In the genomic region with DNA sequence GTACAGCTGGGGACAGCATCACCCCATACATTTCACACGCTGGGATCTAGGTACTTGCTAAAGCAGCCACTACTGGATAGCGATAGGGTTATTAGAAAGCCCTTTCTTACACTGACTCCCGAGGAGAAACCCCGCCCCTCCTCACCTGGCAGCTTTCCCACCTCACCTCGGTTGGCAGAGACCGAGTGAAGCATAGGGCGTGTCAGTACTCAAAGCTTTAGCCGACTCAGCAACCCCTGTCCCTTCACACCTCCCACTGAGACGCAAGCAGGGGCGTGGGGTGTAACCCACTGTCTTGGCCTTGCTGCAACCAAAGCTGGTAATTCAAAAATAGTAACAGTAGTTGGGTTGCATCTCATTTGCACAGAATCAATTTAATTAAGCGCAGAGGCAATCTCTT, we compare ENCODE assay signal across 8 mouse cellular contexts. TPM values are rescaled to one million over a fixed set of nuclear protein-coding genes. Genes with fewer than 3 reads are reported as not detected.
DNase-seq lines count a peak whose midpoint lies in the region; ATAC-seq and TF ChIP-seq lines count a peak whose summit lies in the region.

No protein-coding gene starts in this region.

- H3K27me3 ChIP-seq in thymus, adult 2 months (ENCODE audit: control insufficient read depth, insufficient read depth, low read length) = peaks cover 30% of the 10 kb centered on the region
- H3K27me3 ChIP-seq in lung, embryonic 14.5 days (ENCODE audit: insufficient read depth, low read length) = peaks cover 47% of the 10 kb centered on the region

- no peak overlapping the region for H3K27ac ChIP-seq in thymus, adult 2 months (ENCODE audit: control insufficient read depth, insufficient read depth, low read length)
- peak overlapping the region; percentile 73; the same call in 1 of the 2 replicates for H3K27ac ChIP-seq in lung, embryonic 14.5 days (ENCODE audit: low read depth)

- peak overlapping the region; percentile 71 for H3K4me2 ChIP-seq in lung, embryonic 14.5 days

- DNase-seq in thymus, postnatal 4 days = peak; percentile 34
- no peak for DNase-seq in thymus, adult 2 months
- DNase-seq in heart, adult 18-20 months = peak; percentile 61 to 75
- DNase-seq in kidney, adult 11 months = peak; percentile 84
- peak; percentile 59 for DNase-seq in lung, embryonic 14.5 days
- DNase-seq in urinary bladder, postnatal 25 days (ENCODE audit: low spot score) = peak; percentile 58
- DNase-seq in natural killer cell, adult 2 months (ENCODE audit: low spot score in 2 of 2) = no peak

- 20% methylated on average over 11 of the region's 11 CpGs for WGBS in thymus, adult 2 months
- WGBS in lung, embryonic 14.5 days = 7% methylated on average over 11 of the region's 11 CpGs

- no peak for ATAC-seq in lung, embryonic 14.5 days (ENCODE audit: insufficient read depth)
- ATAC-seq in frontal cortex, adult (ENCODE audit: low TSS enrichment) = no peak

- H3K9me3 ChIP-seq in lung, embryonic 14.5 days (ENCODE audit: low read depth, low read length) = no peaks in the 10 kb centered on the region

- H3K4me1 ChIP-seq in thymus, adult 2 months (replicated peaks; ENCODE audit: control insufficient read depth, insufficient read depth, low read length) = peaks cover 28% of the 10 kb centered on the region
- H3K4me1 ChIP-seq in lung, embryonic 14.5 days (ENCODE audit: insufficient read depth) = peaks cover 25% of the 10 kb centered on the region

- H3K9ac ChIP-seq in lung, embryonic 14.5 days = no peak overlapping the region

- H3K36me3 ChIP-seq in thymus, adult 2 months (ENCODE audit: control insufficient read depth, insufficient read depth, low read length) = no peaks in the 10 kb centered on the region
- peaks cover 2% of the 10 kb centered on the region for H3K36me3 ChIP-seq in lung, embryonic 14.5 days (ENCODE audit: insufficient read depth)

- TF ChIP-seq POLR2A in thymus, adult 2 months (IDR thresholded peaks at IDR 0.05; ENCODE audit: control insufficient read depth, extremely low read depth, insufficient read depth, low read length, poor library complexity) = no peak

- TF ChIP-seq CTCF in thymus, adult 2 months (IDR thresholded peaks at IDR 0.05; ENCODE audit: borderline replicate concordance, control insufficient read depth, extremely low read depth, insufficient read depth, low read length, poor library complexity) = no peak
- no peak for TF ChIP-seq CTCF in lung, embryonic 14.5 days (IDR thresholded peaks at IDR 0.05; ENCODE audit: low read depth)

- H3K4me3 ChIP-seq in thymus, adult 2 months (ENCODE audit: control insufficient read depth, insufficient read depth, low read length) = no peak overlapping the region
- H3K4me3 ChIP-seq in lung, embryonic 14.5 days (ENCODE audit: low read depth, low read length) = peak overlapping the region; percentile 34

RNA-seq across cellular contexts. Expression of a gene that starts 2.0 kb away (rescaled TPM):
- polyA plus RNA-seq in thymus, adult 2 months (2012; rRNA removed) = 11.9 and 12.1 TPM in 2 replicates
- total RNA-seq in heart, adult 18-20 months (2021) = 10 to 100 TPM; 12.6 to 12.8 TPM
- polyA plus RNA-seq in lung, embryonic 14.5 days (2014; fragmentation: Nextera tagmentation; extraction: Ambion mirVana) = 15.9 and 18.0 TPM in 2 replicates

RNA-seq across cellular contexts. Expression of a gene that starts 2.1 kb away (rescaled TPM):
- polyA plus RNA-seq in thymus, adult 2 months (2012; rRNA removed) = 2.9 and 3.9 TPM in 2 replicates
- not detected for total RNA-seq in heart, adult 18-20 months (2021)
- polyA plus RNA-seq in lung, embryonic 14.5 days (2014; fragmentation: Nextera tagmentation; extraction: Ambion mirVana) = 0.11 TPM in 1 of 2 replicates, not detected in the other

RNA-seq across cellular contexts. Expression of a gene that starts 2.8 kb away (rescaled TPM):
- polyA plus RNA-seq in thymus, adult 2 months (2012; rRNA removed) = 4.5 and 5.3 TPM in 2 replicates
- 1 to 10 TPM; 1.1 to 1.9 TPM for total RNA-seq in heart, adult 18-20 months (2021)
- 0.84 and 1.0 TPM in 2 replicates for polyA plus RNA-seq in lung, embryonic 14.5 days (2014; fragmentation: Nextera tagmentation; extraction: Ambion mirVana)

RNA-seq across cellular contexts. Expression of a gene that starts 17.4 kb away (rescaled TPM):
- 2.6 and 3.3 TPM in 2 replicates for polyA plus RNA-seq in thymus, adult 2 months (2012; rRNA removed)
- total RNA-seq in heart, adult 18-20 months (2021) = 1 to 10 TPM; 2.3 to 3.7 TPM
- 2.7 and 4.1 TPM in 2 replicates for polyA plus RNA-seq in lung, embryonic 14.5 days (2014; fragmentation: Nextera tagmentation; extraction: Ambion mirVana)

RNA-seq across cellular contexts. Expression of a gene that starts 53.2 kb away (rescaled TPM):
- 38.8 and 43.3 TPM in 2 replicates for polyA plus RNA-seq in thymus, adult 2 months (2012; rRNA removed)
- total RNA-seq in heart, adult 18-20 months (2021) = 10 to 100 TPM; 29.8 to 36.4 TPM
- 17.4 and 18.9 TPM in 2 replicates for polyA plus RNA-seq in lung, embryonic 14.5 days (2014; fragmentation: Nextera tagmentation; extraction: Ambion mirVana)

Comparison
In these comparisons a context has a peak if more than half of its experiments do, and no peak if none do; other contexts are left out.
1. DNase-seq: peak in thymus, postnatal 4 days (single experiment), heart, adult 18-20 months (2 of 2), kidney, adult 11 months (single experiment), lung, embryonic 14.5 days (single experiment) and urinary bladder, postnatal 25 days (single experiment); none in thymus, adult 2 months (single experiment) and natural killer cell, adult 2 months (0 of 2).